Mouse (Mus musculus) gastrocnemius, adult 2 months (tissue): ENCODE measurements at regions not wholly inside any gene's neighbourhood (a gene's known extent, or its start where the extent isn't known, plus 50 kb on each side); places are given as distances from the start of the nearest gene placed in this dataset.
A peak's percentile ranks its signal among the peaks of the same experiment; 100 is the strongest.

ENCODE experiments used
- DNase-seq: peaks from one replicate; pipeline ENCODE4 v3.0.0; 2022
- H3K27ac ChIP-seq: fragments of 200-600 bp; 2 replicates; pipeline ENCODE4 v1.8.1; 2022; ENCODE audit warnings: mild to moderate bottlenecking
- H3K4me3 ChIP-seq: fragments of 200-600 bp; 2 replicates; pipeline ENCODE4 v1.8.1; 2022; ENCODE audit warnings: mild to moderate bottlenecking, moderate library complexity
- CTCF ChIP-seq: fragments of 200-600 bp; IDR thresholded peaks from 2 replicates; pipeline ENCODE4 v1.8.1; 2022; ENCODE audit warnings: antibody characterized with exemption, mild to moderate bottlenecking, moderate library complexity
- intact Hi-C: fragments of 180-260 bp; cut with DNase I; formaldehyde crosslinking; loops from one replicate; pipeline ENCODE4 v1.15.1; 2025

DNA sequence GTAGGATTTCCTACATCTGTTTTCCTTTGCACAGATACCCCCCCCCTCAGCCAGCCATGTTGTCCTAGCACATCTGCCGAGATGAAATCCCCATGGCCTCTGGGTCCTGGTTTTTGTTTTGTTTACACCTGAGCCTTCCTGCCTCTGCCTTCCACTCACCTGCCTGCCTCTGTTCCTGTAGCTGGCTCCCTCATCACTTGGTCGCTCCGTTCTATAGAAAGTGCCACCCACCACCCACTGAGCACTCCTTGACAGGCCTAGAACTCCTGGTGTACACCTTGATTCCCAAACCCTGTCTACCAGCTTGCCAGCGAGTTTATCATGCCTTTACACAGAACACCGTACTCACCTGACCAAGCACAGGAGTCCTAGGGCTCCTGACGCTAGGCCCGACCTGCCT is 72.6 kb upstream of the Armc2 start:
- Histone ChIP-seq H3K4me3 (no peak overlapping the region), H3K27ac (peak overlapping the region; percentile 83)
- no peak for TF ChIP-seq CTCF
- intact Hi-C loops = loop anchor here (5.0 kb wide), 3 partner anchors 96 to 181 kb away; no protein-coding TSS in a partner anchor
- DNase-seq = no peak

DNA sequence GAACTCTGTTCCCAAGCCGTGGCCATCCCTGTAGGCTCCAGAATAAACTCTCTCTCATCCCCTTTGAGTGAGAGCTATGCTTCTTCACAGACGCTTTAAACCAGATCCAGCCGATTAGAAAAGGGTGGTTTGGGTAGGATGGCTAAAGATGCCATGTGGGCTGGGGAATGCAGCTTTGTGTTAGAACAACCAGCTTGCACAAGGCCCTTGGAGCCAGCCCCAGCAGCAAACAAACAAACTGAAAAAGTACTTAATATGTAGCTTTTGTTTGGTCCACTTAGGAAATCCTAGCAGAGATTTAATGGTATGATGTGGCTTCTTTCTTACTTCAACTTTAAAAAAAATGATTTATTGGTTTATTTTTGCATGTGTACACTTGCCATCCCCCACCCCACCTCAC is 71.9 kb upstream of the Armc2 start:
- Histone ChIP-seq H3K27ac (peak overlapping the region; percentile 83), H3K4me3 (no peak overlapping the region)
- no peak for TF ChIP-seq CTCF
- intact Hi-C loops = loop anchor here (5.0 kb wide), 3 partner anchors 97 to 182 kb away; no protein-coding TSS in a partner anchor
- no peak for DNase-seq

DNA sequence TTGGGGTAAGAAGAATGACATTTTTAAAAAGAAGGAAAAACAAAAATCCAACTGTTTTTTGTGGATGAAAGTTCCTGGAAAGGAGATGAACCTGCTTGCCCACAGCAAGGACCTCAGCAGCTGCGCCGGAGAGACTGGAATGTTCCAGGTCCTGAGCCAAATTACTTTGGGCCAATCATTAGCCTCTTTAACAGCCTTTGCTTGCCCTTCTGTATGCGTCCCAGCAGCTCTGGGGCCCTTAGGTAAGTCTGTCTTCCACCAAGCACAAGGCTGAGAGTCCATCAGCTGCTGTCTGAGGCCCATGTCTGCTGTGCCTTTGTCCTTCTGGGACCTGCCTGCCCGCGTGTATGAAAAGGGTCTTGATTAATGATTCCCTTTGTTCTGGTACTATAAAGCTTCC is 71.4 kb upstream of the Armc2 start:
- TF ChIP-seq CTCF = no peak
- Histone ChIP-seq H3K4me3 (peak overlapping the region; percentile 36; the same call in 1 of the 2 replicates), H3K27ac (peak overlapping the region; percentile 83)
- peak; percentile 68 for DNase-seq
- intact Hi-C loops = loop anchor here (5.0 kb wide), 3 partner anchors 98 to 183 kb away; no protein-coding TSS in a partner anchor

DNA sequence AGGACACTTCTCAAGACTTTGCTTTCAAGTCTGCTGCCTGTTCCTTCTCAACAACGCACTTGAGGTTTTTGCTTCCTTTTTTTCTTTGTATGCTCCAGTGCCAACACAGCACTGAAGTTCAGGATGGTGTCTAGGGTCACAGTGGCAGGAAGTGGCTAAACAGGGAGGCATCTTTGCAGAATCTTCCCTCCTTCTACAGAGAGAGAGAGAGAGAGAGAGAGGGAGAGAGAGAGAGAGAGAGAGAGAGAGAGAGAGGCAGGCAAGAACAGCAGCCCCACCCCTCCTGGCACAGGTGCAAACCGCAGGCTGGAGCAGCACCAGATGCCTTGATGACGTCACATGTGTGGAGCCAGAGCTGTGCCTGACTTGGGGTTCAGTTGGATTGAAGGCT is 71.0 kb upstream of the Armc2 start:
- Histone ChIP-seq H3K4me3 (peak overlapping the region; percentile 36), H3K27ac (peak overlapping the region; percentile 83)
- DNase-seq = peak; percentile 89
- TF ChIP-seq CTCF = no peak
- intact Hi-C loops = no loop called here

GRCm38 (mm10) chr10:42088570-42089234 is 70.5 kb upstream of the Armc2 start:
- intact Hi-C loops = no loop called here
- peak overlapping the region; percentile 36 for H3K4me3 ChIP-seq
- DNase-seq = no peak
- H3K27ac ChIP-seq = peak overlapping the region; percentile 83
- TF ChIP-seq CTCF = no peak

GRCm38 (mm10) chr10:42087906-42088305 is 69.7 kb upstream of the Armc2 start:
- H3K4me3 ChIP-seq = no peak overlapping the region
- no peak overlapping the region for H3K27ac ChIP-seq
- intact Hi-C loops = no loop called here
- no peak for TF ChIP-seq CTCF
- DNase-seq = no peak

DNA sequence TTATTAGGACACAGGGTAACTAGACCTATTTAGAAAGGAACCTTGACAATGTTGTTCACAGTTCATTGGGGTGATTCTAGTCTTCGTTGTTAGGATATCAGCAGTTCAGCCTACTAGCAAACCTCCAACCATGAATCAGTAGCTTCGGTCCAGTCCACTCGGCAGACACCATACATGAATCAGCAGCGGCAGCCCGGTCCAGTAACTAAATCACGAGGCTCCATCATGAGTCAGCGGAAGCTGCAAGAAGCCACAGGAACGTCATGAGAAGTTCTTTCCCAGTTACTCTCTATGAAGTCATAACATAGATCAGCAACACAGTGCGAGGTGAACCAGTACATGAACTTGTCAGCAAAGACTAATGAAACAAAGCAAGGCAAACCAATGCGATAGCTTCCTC is 68.4 kb upstream of the Armc2 start:
- DNase-seq = no peak
- intact Hi-C loops = no loop called here
- no peak overlapping the region for H3K4me3 ChIP-seq
- no peak for TF ChIP-seq CTCF
- no peak overlapping the region for H3K27ac ChIP-seq

DNA sequence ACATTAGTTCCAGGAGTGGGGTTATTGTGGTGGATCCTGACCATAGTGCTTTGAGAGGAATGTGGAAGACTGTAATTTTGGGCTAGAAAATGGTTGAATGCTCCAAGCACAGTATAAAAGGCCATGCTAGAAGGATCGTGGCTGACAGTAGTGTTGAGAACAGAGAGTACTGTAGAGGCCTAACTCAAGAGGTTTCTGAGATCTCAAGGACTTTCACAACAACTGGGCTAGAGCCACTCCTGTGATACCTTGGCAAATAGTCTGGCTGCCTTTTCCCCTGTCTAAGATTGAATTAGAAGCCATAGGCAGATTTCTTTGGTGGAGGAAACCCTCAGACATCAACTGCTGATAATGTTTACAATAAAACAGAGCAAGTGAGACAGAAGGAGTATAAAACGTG is 67.1 kb upstream of the Armc2 start:
- Histone ChIP-seq H3K27ac (no peak overlapping the region), H3K4me3 (no peak overlapping the region)
- DNase-seq = no peak
- intact Hi-C loops = no loop called here
- TF ChIP-seq CTCF = no peak

- Histone ChIP-seq H3K4me3 (no peak overlapping the region), H3K27ac (no peak overlapping the region)
- no peak for DNase-seq
- intact Hi-C loops = no loop called here
- no peak for TF ChIP-seq CTCF
Observed at GRCm38 (mm10) chr10:42082227-42082840, 64.1 kb upstream of the Armc2 start.

DNA sequence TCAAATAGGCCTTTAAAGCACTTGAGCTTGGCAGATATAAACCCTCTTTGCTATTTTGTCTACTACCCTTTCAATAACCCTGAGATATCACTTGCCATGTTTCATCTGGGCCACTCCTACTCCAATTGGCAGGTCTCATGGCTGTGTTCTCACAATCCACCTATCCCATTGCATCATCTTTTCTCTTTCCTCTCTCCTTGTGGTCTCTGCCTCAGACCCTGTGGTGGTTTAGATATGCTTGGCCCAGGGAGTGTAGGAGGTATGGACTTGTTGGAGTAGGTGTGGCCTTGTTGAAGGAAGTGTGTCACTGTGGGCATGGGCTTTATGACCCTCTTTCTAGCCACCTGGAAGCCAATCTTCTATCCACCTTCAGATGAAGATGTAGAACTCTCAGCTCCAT is 61.5 kb upstream of the Armc2 start:
- Histone ChIP-seq H3K4me3 (no peak overlapping the region), H3K27ac (no peak overlapping the region)
- TF ChIP-seq CTCF = no peak
- DNase-seq = no peak
- intact Hi-C loops = no loop called here

DNA sequence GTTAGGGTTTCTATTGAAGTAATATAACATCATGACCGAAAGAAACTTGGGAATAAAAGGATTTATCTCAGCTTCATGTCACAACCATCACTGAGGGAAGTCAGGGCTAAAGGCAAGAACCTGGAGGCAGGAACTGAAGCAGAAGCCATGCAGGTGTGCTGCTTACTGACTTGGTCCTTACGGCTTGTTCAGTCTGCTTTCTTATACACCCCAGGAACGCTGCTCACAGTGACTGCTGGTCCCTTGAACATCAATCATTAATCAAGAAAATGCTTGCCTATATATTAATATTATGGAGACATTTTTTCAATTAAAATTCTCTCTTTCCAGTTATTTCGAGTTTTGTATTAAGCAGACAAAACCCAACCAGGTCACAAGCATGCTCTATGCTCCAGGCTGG is 58.5 kb upstream of the Armc2 start:
- DNase-seq = no peak
- intact Hi-C loops = no loop called here

DNA sequence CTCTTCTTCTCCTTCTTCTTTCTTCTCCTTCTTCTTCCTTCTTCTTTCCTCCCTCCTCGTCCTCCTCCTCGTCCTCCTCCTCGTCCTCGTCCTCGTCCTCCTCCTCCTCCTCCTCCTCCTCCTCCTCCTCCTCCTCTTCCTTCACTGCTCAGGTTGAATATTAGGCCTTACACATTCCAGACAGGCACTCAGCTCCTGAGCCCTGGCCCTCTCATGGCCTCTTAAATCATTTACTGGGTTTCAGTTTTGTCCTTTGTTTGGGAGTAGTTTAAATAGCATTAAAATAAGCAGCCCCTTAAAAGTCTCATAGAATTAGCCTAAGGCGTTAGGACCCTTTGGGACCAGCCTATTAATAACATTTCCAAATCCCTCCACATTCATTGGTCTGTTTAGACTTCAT is 57.3 kb upstream of the Armc2 start:
- no peak for TF ChIP-seq CTCF
- DNase-seq = no peak
- intact Hi-C loops = no loop called here

More for the DNA sequence above, 58.5 kb upstream of the Armc2 start:
- no peak for TF ChIP-seq CTCF
- no peak overlapping the region for H3K27ac ChIP-seq
- no peak overlapping the region for H3K4me3 ChIP-seq

DNA sequence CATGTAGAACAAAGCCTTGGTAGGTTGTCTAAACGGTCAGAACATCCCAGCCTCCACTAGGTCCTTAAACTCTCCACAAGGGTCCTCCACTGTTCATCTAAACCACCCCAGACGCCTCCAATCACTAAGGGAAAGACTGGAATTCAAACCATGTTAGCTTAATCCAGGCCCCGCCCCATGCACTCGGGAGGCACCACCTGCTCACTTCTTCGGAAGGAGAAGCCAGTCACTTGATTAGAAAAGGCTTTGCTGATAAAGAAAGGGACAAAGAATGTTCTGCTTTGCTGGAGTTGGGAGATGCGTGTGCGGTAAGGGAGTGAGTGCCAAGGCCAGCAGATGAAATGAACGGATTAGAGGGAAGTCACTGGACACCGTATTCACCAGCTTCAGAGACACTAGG is 54.5 kb upstream of the Armc2 start:
- Histone ChIP-seq H3K4me3 (no peak overlapping the region), H3K27ac (no peak overlapping the region)
- no peak for TF ChIP-seq CTCF
- intact Hi-C loops = loop anchor here (5.0 kb wide), 1 partner anchor 105 kb away; no protein-coding TSS in a partner anchor
- no peak for DNase-seq

More for the DNA sequence above, 57.3 kb upstream of the Armc2 start:
- Histone ChIP-seq H3K27ac (no peak overlapping the region), H3K4me3 (no peak overlapping the region)

GRCm38 (mm10) chr10:42072131-42072530 is 53.9 kb upstream of the Armc2 start:
- no peak overlapping the region for H3K4me3 ChIP-seq
- no peak overlapping the region for H3K27ac ChIP-seq
- no peak for TF ChIP-seq CTCF
- no peak for DNase-seq
- intact Hi-C loops = loop anchor here (5.0 kb wide), 1 partner anchor 105 kb away; no protein-coding TSS in a partner anchor
